Mouse (Mus musculus): ENCODE results near the gene Hcfc1r1.

- TF ChIP-seq POLR2A (IDR thresholded peaks at IDR 0.05; ENCODE audit: insufficient read depth, low read length) (no peak), EP300 (IDR thresholded peaks at IDR 0.05; ENCODE audit: insufficient read depth, low read depth, low read length) (0 out of 2 replicates have a peak, but pooled peaks have one; percentile 16)
Observed at GRCm38 (mm10) chr17:23660117-23660875, 13.1 kb upstream of the Hcfc1r1 start, which contains the start of gene Bicdl2.
